Mouse (Mus musculus) midbrain, postnatal 0 days (tissue): ENCODE data around the gene Bco2. TPM values are rescaled to one million over a fixed set of nuclear protein-coding genes. Genes with fewer than 3 reads are reported as not detected.
A peak's percentile ranks its signal among the peaks of the same experiment; 100 is the strongest.

ENCODE experiments used
- ATAC-seq: fragments of 200-750 bp; cut with Nextera tagmentation; 2 replicates; pipeline ENCODE4 v1.8.0; 2017; ENCODE audit warnings: moderate number of reproducible peaks, mild to moderate bottlenecking, moderate TSS enrichment, moderate library complexity; ENCODE audit not compliant: low FRiP score
- DNase-seq: peaks from one replicate; pipeline ENCODE4 v3.0.0-alpha.2; 2015; ENCODE audit warnings: low spot score
- H3K27ac ChIP-seq: fragments of 300-500 bp; sonication (generic); 2 replicates; pipeline ENCODE4 v1.5.1; 2014; ENCODE audit warnings: low read depth, mild to moderate bottlenecking, low read length, mixed read lengths
- H3K27me3 ChIP-seq: fragments of 300-500 bp; sonication (generic); 2 replicates; pipeline ENCODE4 v1.6.1; 2014; ENCODE audit warnings: low read length, control low read depth, mixed read lengths; ENCODE audit not compliant: insufficient read depth
- H3K36me3 ChIP-seq: fragments of 300-500 bp; sonication (generic); 2 replicates; pipeline ENCODE4 v1.6.1; 2014; ENCODE audit warnings: low read length, control low read depth, mixed read lengths; ENCODE audit not compliant: insufficient read depth
- H3K4me1 ChIP-seq: fragments of 300-500 bp; sonication (generic); 2 replicates; pipeline ENCODE4 v1.6.1; 2014; ENCODE audit warnings: mild to moderate bottlenecking, control low read depth, antibody characterized with exemption, low read length, mixed read lengths; ENCODE audit not compliant: insufficient read depth
- H3K4me2 ChIP-seq: fragments of 300-500 bp; sonication (generic); 2 replicates; pipeline ENCODE4 v1.6.1; 2014; ENCODE audit warnings: low read depth, mild to moderate bottlenecking, low read length, mixed read lengths; ENCODE audit not compliant: poor library complexity, severe bottlenecking
- H3K4me3 ChIP-seq: fragments of 300-500 bp; sonication (generic); 2 replicates; pipeline ENCODE4 v1.5.1; 2014; ENCODE audit warnings: low read depth, mild to moderate bottlenecking, low read length, moderate library complexity
- H3K9ac ChIP-seq: fragments of 300-500 bp; sonication (generic); replicated peaks from 2 replicates; pipeline ENCODE4 v1.6.1; 2014; ENCODE audit warnings: mild to moderate bottlenecking, low read length, moderate library complexity, mixed read lengths; ENCODE audit not compliant: poor library complexity, severe bottlenecking
- H3K9me3 ChIP-seq: fragments of 300-500 bp; sonication (generic); 2 replicates; pipeline ENCODE4 v1.6.1; 2016; ENCODE audit warnings: low read length, control low read depth
- CTCF ChIP-seq: IDR thresholded peaks from 2 replicates; pipeline ENCODE4 v1.5.1; 2016; ENCODE audit warnings: antibody characterized with exemption, mild to moderate bottlenecking
- WGBS: fragments of 180-500 bp; shearing (Covaris S2); extraction: QIAGEN DNeasy Blood & Tissue Kit; methylation state at CpG from one replicate; pipeline ENCODE4 v1.1.7; 2014; 5-methylcytosine and 5-hydroxymethylcytosine counted together
- polyA plus RNA-seq: library from polyadenylated mRNA; unstranded; fragments of >200 nt; fragmentation: Nextera tagmentation; extraction: Ambion mirVana; gene quantifications from 2 replicates; pipeline ENCODE4 v1.2.1, GENCODE M21; 2015
- total RNA-seq: library from RNA; depleted of rRNA; stranded (reverse); fragments of >200 nt; gene quantifications from 2 replicates; pipeline ENCODE4 v1.2.3, GENCODE M21; 2014

Gene Bco2
- total and polyA plus RNA-seq, 2 experiments from 2014 or later: 0.42 to 0.49 TPM

- no peaks in the 10 kb centered on the region for H3K27me3 ChIP-seq
- peak within 1 kb of the TSS; percentile 73 for H3K27ac ChIP-seq
- no peaks in the 10 kb centered on the region for H3K36me3 ChIP-seq
- peak; percentile 98 for ATAC-seq
- peak; percentile 99 for DNase-seq
- peak within 1 kb of the TSS; percentile 55 for H3K4me3 ChIP-seq
- H3K9ac ChIP-seq: peak within 1 kb of the TSS; percentile 68
- H3K9me3 ChIP-seq: no peaks in the 10 kb centered on the region
- TF ChIP-seq CTCF: peak; percentile 86
- WGBS: under 1% methylated on average over 54 of the region's 54 CpGs
- H3K4me2 ChIP-seq: peak within 1 kb of the TSS; percentile 61
- peaks cover 6% of the 10 kb centered on the region; the same call in 1 of the 2 replicates for H3K4me1 ChIP-seq
These were observed 26.6 kb downstream of the Bco2 start, which contains the start of gene Pts for GRCm38 (mm10) chr9:50528293-50528892. Gene Pts (minus strand): TSS chr9:50528724.

GRCm38 (mm10) chr9:50527860-50528259 is 27.1 kb downstream of the Bco2 start:
- H3K4me2 ChIP-seq: peak overlapping the region; percentile 61
- ATAC-seq: no peak
- H3K27me3 ChIP-seq: no peaks in the 10 kb centered on the region
- TF ChIP-seq CTCF: no peak
- peak overlapping the region; percentile 55 for H3K4me3 ChIP-seq
- H3K9ac ChIP-seq: peak overlapping the region; percentile 68
- DNase-seq: no peak
- no peaks in the 10 kb centered on the region for H3K36me3 ChIP-seq
- WGBS: 43% methylated on average over 7 of the region's 7 CpGs
- no peaks in the 10 kb centered on the region for H3K9me3 ChIP-seq
- H3K4me1 ChIP-seq: peaks cover 6% of the 10 kb centered on the region; the same call in 1 of the 2 replicates
- peak overlapping the region; percentile 73; the same call in 1 of the 2 replicates for H3K27ac ChIP-seq

GRCm38 (mm10) chr9:50525585-50525984 is 29.4 kb downstream of the Bco2 start:
- DNase-seq (no peak), ATAC-seq (no peak)
- Histone ChIP-seq H3K27me3 (no peaks in the 10 kb centered on the region), H3K9me3 (no peaks in the 10 kb centered on the region), H3K4me1 (peaks cover 6% of the 10 kb centered on the region; the same call in 1 of the 2 replicates), H3K4me3 (no peak overlapping the region), H3K36me3 (no peaks in the 10 kb centered on the region), H3K9ac (no peak overlapping the region), H3K27ac (no peak overlapping the region), H3K4me2 (no peak overlapping the region)
- no peak for TF ChIP-seq CTCF
- WGBS: 77% methylated on average over 5 of the region's 5 CpGs

GRCm38 (mm10) chr9:50524936-50525335 is 30.0 kb downstream of the Bco2 start:
- Histone ChIP-seq H3K36me3 (no peaks in the 10 kb centered on the region), H3K27ac (no peak overlapping the region), H3K9ac (no peak overlapping the region), H3K27me3 (no peaks in the 10 kb centered on the region), H3K4me2 (no peak overlapping the region), H3K4me1 (peaks cover 6% of the 10 kb centered on the region; the same call in 1 of the 2 replicates), H3K9me3 (no peaks in the 10 kb centered on the region), H3K4me3 (no peak overlapping the region)
- 95% methylated on average over 5 of the region's 5 CpGs for WGBS
- TF ChIP-seq CTCF: no peak
- ATAC-seq: no peak
- DNase-seq: no peak

GRCm38 (mm10) chr9:50522574-50522973 is 32.4 kb downstream of the Bco2 start:
- H3K27me3 ChIP-seq: no peaks in the 10 kb centered on the region
- H3K27ac ChIP-seq: no peak overlapping the region
- H3K36me3 ChIP-seq: no peaks in the 10 kb centered on the region
- WGBS: 90% methylated on average over 5 of the region's 5 CpGs
- no peak overlapping the region for H3K9ac ChIP-seq
- ATAC-seq: no peak
- no peak for TF ChIP-seq CTCF
- no peaks in the 10 kb centered on the region for H3K9me3 ChIP-seq
- H3K4me1 ChIP-seq: peaks cover 1% of the 10 kb centered on the region; the same call in 1 of the 2 replicates
- no peak overlapping the region for H3K4me3 ChIP-seq
- DNase-seq: no peak
- no peak overlapping the region for H3K4me2 ChIP-seq

GRCm38 (mm10) chr9:50521562-50521961 is 33.4 kb downstream of the Bco2 start:
- H3K4me3 ChIP-seq: no peak overlapping the region
- 62% methylated on average over 2 of the region's 2 CpGs for WGBS
- H3K27me3 ChIP-seq: no peaks in the 10 kb centered on the region
- no peak overlapping the region for H3K9ac ChIP-seq
- H3K27ac ChIP-seq: no peak overlapping the region
- ATAC-seq (no peak), DNase-seq (no peak)
- no peaks in the 10 kb centered on the region for H3K9me3 ChIP-seq
- no peak overlapping the region for H3K4me2 ChIP-seq
- 0 out of 2 replicates have a peak, but pooled peaks have one; percentile 4 for TF ChIP-seq CTCF
- H3K36me3 ChIP-seq: no peaks in the 10 kb centered on the region
- no peaks in the 10 kb centered on the region for H3K4me1 ChIP-seq
